Mouse (Mus musculus) left cerebral cortex, postnatal 10 days (tissue): ENCODE results near the gene Olfr1183. TPM values are rescaled to one million over a fixed set of nuclear protein-coding genes. Genes with fewer than 3 reads are reported as not detected.
"Not testable (repeated sequence)": the region's sequence is repeated elsewhere in the genome, so short reads cannot be mapped to it uniquely, and the experiment has no call there.

Source experiments
- DNase-seq, 2 experiments: peaks; one replicate each; pipeline ENCODE4 v3.0.0; 2021 to 2022; ENCODE audit warnings: low spot score in 2 of 2, mixed read lengths in 1 of 2; ENCODE audit errors: extremely low spot score in 1 of 2
- intact Hi-C: fragments of 180-260 bp; cut with DNase I; formaldehyde crosslinking; loops from one replicate; pipeline ENCODE4 v1.15.1; 2025
- total RNA-seq, 2 experiments: library from RNA; stranded (reverse); gene quantifications; 2 replicates each; pipeline ENCODE4 v1.2.3; 2021

Olfr1183 gene
- not detected for total RNA-seq

GRCm38 (mm10) chr2:88454567-88454966, at the start of gene Olfr1183:
Gene Olfr1183 (plus strand): TSS chr2:88454867.
- intact Hi-C loops, DNase-seq: not testable (repeated sequence)

DNA sequence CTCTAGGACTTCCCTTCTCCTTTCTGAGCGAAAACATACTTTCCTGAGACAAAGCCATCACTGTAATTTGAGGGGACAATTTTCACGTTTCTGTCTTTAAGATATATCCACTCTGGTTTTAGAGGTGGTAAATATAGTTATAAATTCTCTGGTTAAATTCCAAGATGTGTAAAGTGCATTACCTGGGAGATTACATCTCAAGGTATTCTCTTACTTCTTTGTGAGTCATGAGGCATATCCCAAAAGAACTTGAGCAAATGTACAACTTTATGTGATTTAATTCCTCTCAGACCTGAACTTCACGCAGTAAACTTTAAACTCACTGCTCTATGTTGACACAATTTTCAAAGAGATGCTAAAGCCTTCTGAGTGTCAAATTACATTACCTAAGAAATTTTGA, 48.3 kb upstream of the Olfr1183 start, which contains the start of gene Olfr1179:
Gene Olfr1179 (minus strand): TSS at position 101 of the 400 bp plus-strand sequence.
- intact Hi-C loops, result no loop called here

GRCm38 (mm10) chr2:88419051-88419450, 35.6 kb upstream of the Olfr1183 start, which contains the start of gene Olfr1180:
Gene Olfr1180 (minus strand): TSS chr2:88419151.
- intact Hi-C loops, result no loop called here
- no peak for DNase-seq

More for the DNA sequence above, 48.3 kb upstream of the Olfr1183 start, which contains the start of gene Olfr1179:
- DNase-seq, result no peak

DNA sequence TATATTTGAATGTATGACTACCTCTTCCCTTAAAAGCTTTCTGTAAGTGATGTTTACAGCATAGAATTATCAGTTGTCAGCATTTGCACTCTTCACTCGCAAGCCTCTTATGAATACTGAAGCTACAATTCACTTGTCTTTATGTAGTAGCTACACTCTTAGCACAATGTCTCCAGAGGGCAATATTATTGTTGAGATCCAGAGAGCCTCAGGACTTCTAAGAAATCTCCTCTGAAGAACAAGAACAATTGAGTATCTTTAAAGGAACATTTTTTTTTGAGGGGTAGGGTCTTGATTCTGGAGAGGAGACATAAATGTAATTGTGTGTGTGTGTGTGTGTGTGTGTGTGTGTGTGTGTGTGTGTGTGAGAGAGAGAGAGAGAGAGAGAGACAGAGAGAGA, 28.6 kb upstream of the Olfr1183 start, which contains the start of gene Olfr1181:
Gene Olfr1181 (minus strand): TSS at position 101 of the 400 bp plus-strand sequence.
- intact Hi-C loops, result no loop called here
- DNase-seq, result no peak

DNA sequence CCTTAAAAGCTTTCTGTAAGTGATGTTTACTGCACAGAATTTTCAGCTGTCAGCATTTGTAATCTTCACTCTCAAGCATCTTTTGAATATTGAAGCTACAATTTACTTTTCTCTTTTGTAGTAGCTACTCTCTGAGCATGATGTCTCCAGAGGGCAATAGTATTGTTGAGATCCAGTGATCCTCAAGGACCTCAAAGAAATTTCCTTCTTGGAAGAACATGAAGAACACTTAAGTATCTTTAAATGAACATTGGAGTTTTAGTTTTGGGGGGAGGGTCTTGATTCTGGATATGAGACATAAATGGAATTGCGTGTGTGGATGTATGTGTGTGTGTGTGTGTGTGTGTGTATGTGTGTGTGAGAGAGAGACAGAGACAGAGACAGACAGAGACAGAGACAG, 5.6 kb upstream of the Olfr1183 start, which contains the start of gene Gm13757:
Gene Gm13757 (minus strand): TSS at position 101 of the 400 bp plus-strand sequence.
- no peak for DNase-seq
- intact Hi-C loops, result no loop called here

DNA sequence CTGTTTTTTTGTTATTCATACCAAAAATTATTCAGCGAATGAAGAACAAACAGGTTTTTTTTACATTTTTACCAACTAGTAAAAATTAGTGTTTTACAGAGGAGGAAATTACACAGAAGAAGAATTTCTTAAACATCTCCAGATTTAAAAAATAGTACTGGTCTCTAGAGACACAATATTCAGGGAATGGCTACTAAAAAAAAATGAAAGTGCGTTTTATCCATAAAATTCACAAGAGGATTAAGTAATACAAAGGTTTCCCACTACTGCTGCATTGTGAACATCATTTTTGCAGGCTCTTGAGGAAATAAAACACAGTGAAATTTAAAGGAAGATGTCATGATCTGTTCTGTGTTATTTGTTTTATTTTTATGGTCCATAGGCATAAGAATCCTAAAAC, 28.6 kb downstream of the Olfr1183 start, which contains the start of gene Olfr1184:
Gene Olfr1184 (plus strand): TSS at position 301 of the 400 bp plus-strand sequence.
- intact Hi-C loops, result no loop called here
- no peak for DNase-seq

- DNase-seq, result no peak
- intact Hi-C loops, result no loop called here
These were observed 38.4 kb downstream of the Olfr1183 start, which contains the start of gene Olfr1185-ps1 for GRCm38 (mm10) chr2:88493020-88493419. Gene Olfr1185-ps1 (plus strand): TSS chr2:88493320.

GRCm38 (mm10) chr2:88518251-88518650, 63.6 kb downstream of the Olfr1183 start, which contains the start of gene Olfr1186:
Gene Olfr1186 (plus strand): TSS chr2:88518551.
- intact Hi-C loops, result no loop called here
- no peak for DNase-seq

Other genes with a start within 250 kb of the Olfr1183 start
- not detected for gene Olfr1170, start 226.5 kb upstream of the Olfr1183 start, total RNA-seq
- not detected for gene Olfr1173, start 175.0 kb upstream of the Olfr1183 start, total RNA-seq
- not detected for gene Olfr1174-ps, start 139.7 kb upstream of the Olfr1183 start, total RNA-seq
- not detected for gene Olfr1175-ps, start 127.7 kb upstream of the Olfr1183 start, total RNA-seq
- not detected for gene Olfr1176, start 118.1 kb upstream of the Olfr1183 start, total RNA-seq
- not detected for gene Olfr1177-ps, start 108.4 kb upstream of the Olfr1183 start, total RNA-seq
- gene Olfr1178, start 67.8 kb upstream of the Olfr1183 start, total RNA-seq, result not detected
- gene Olfr1179, start 48.4 kb upstream of the Olfr1183 start, total RNA-seq, result not detected
- gene Olfr1180, start 35.7 kb upstream of the Olfr1183 start, total RNA-seq, result not detected
- gene Olfr1181, start 28.7 kb upstream of the Olfr1183 start, total RNA-seq, result not detected
- not detected for gene Gm13757, start 5.7 kb upstream of the Olfr1183 start, total RNA-seq
- not detected for gene Olfr1184, start 28.7 kb downstream of the Olfr1183 start, total RNA-seq
- gene Olfr1185-ps1, start 38.5 kb downstream of the Olfr1183 start, total RNA-seq, result not detected
- not detected for gene Olfr1186, start 63.7 kb downstream of the Olfr1183 start, total RNA-seq
- gene Olfr1188, start 102.1 kb downstream of the Olfr1183 start, total RNA-seq, result not detected
- not detected for gene Olfr1189, start 131.6 kb downstream of the Olfr1183 start, total RNA-seq
- under 1 TPM in 1 of 2 experiments, not detected in 1; 0.06 TPM for gene Olfr1191-ps1, start 185.7 kb downstream of the Olfr1183 start, total RNA-seq
- gene Olfr1192-ps1, start 193.6 kb downstream of the Olfr1183 start, total RNA-seq, result not detected
- not detected for gene Olfr1193, start 220.8 kb downstream of the Olfr1183 start, total RNA-seq
- not detected for gene Olfr1195, start 234.3 kb downstream of the Olfr1183 start, total RNA-seq
- not detected for gene Olfr1196, start 249.7 kb downstream of the Olfr1183 start, total RNA-seq